Mouse (Mus musculus) WW6 (cell line): ENCODE data around the gene Spock1.

ENCODE experiments used
- DNase-seq: peaks from one replicate; pipeline ENCODE4 v3.0.0-alpha.2; 2013; ENCODE audit warnings: low read depth, low spot score

Gene Spock1

GRCm38 (mm10) chr13:57865029-57865428 lies 43.1 kb downstream of the Spock1 start:
- no peak for DNase-seq

DNA sequence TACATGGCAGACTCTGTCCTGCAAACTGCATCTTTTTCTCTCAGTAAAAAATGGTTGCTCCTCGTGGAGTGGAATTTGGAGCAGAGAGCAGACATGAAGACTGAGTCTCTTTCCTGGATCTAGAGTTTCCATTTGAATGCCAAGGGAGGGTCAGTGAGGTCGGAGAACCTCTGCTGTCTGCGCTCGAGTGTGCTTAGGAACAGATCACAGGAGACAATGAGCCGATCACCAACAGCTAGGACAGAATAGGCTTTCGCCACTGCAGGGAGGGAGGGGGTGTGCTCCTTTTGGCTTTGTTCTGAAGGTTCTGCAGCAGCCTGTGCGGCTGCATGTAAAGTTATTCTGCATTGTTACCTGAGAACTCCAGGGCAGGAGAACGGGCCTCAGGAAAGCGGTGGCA lies 49.6 kb downstream of the Spock1 start:
- DNase-seq: no peak

GRCm38 (mm10) chr13:57857016-57857415 lies 51.1 kb downstream of the Spock1 start:
- DNase-seq: no peak

DNA sequence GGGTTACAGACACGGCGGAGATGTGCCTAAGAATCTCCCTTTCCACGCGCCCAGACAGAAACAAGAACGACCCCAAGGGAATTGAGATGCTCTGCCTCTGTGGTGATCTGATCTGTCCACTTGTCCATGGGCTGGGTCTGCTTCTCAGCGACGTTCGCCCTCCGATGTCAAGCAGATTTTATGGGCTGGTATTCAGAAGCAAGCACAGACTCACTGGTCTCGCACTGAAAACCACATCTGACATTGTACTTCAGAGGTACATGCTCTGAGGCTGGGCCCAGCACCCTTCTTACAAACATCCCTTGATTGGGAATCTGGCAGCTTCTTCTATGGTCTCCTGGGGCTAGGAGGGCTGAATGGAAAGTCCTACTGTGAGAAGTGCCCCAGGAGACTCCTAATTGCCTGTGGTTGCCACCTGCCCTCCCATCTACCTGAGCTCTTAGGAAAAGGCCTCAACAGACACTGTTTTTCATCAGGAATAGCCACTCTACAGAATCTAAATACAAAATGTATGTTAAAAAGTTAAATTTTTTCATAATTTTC lies 51.8 kb downstream of the Spock1 start:
- DNase-seq: no peak

DNA sequence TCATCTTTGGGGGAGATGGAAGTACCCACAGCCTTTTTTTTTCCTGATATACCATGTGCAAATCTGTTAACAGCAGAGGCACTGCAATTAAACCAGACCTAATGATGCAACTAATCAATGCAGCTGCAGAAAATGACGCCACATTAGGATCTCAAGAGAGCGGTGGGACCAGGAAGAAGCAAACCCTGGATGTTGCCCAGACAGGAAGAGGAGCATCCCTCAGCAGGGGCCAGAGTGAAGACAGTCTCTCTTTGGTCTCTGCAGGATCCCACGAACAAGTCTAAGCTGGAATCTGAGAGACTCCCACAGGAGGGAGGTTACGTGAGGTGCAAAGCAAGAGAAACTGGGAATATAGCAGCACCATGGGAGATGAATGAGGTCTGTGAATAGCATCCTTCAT lies 52.4 kb downstream of the Spock1 start:
- DNase-seq: no peak

- no peak for DNase-seq
Observed at GRCm38 (mm10) chr13:57854416-57854815, 53.7 kb downstream of the Spock1 start.

DNA sequence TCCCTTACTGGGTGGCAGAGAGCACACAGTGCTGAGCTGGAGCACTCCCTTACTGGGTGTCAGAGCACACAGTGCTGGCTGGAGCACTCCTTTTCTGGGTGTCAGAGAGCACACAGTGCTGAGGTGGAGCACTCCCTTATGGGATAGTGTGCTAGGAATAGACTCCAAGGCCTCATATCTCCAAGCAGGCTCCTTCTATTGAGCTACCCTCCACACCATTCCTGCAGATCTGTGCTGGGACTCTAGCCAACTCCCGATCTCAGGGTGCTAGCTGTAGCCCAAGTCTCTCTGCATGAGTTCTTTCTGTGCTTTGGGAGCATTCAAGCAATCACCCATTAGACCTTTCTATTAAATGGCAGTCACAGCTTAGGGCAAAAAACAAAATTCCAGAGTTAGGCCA lies 54.5 kb downstream of the Spock1 start:
- DNase-seq: no peak

- no peak for DNase-seq
Observed at GRCm38 (mm10) chr13:57853156-57853555, 55.0 kb downstream of the Spock1 start.

DNA sequence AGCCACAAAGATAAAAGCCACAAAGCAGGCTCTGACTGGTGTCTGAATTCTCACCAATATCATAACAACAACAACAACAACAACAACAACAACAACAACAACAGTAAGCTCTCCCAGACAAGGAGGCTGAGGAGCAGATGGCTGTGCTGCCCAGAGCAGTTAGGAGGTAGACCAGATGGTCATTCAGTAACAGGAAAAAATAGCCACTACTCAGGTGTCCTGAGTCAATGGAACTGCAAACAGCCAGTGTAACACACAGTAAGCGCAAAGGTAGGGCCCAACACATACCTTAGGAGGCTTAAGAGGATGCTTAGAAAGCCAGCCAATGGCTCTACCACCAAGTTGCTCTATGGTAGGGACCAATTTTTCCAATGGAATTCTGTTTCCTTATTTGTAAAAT lies 59.2 kb downstream of the Spock1 start:
- no peak for DNase-seq

DNA sequence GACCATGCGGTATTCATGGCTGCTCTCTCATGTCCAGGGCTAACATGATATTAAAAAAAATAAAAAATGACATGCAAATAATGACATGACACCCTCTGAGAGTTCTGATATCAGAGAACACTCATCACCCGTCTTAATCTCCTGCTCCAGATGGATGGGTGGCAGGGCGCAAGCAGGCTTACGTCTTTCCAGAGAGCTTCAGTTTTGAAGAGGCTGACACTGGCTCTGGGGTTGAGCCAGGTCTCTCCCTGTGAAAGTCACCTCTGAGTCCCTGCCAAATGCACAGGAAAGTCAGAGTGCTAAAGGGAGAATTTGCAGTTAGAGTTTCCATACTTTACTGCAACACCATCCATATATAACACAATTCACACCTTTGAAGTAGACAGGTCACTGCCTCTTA lies 61.0 kb downstream of the Spock1 start:
- DNase-seq: no peak

GRCm38 (mm10) chr13:57846468-57846867 lies 61.7 kb downstream of the Spock1 start:
- no peak for DNase-seq

GRCm38 (mm10) chr13:57841141-57841848 lies 66.8 kb downstream of the Spock1 start:
- DNase-seq: no peak

DNA sequence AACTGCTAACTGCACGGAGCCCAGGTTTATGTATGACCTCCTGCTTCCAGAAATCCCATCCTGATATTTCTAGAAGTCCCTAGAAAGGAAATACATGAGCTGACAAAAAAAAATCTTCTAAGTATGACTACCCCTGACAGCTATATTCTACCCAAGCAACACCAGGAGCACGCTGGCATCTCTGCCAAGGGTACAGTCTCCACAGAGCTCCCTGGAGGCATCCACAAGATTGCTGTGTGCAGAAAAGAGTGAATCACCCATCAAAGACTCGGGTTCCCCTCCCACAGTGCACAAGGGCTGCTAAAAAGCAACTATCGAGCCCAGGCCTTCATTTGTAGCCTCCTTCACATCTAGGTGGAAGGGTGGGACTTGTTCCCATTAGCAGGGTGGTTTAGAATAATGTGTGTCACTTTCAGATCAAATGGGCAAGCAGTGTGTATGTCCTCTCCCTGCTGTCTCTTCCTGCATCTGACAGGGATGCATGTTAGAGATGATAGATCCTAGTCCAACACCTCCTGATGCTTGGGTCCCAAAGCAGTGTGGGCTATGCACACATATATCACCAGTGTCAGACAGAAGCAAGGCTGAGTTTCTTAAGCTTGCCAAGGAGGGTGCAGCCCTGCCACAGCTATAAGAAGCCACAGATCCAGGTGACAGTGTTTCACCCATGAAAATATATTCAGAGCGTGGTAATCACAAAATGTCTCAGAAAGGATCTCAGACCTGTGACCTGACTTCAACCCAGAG lies 70.3 kb downstream of the Spock1 start:
- no peak for DNase-seq

- no peak for DNase-seq
Observed at GRCm38 (mm10) chr13:57831374-57832163, 76.6 kb downstream of the Spock1 start.

DNA sequence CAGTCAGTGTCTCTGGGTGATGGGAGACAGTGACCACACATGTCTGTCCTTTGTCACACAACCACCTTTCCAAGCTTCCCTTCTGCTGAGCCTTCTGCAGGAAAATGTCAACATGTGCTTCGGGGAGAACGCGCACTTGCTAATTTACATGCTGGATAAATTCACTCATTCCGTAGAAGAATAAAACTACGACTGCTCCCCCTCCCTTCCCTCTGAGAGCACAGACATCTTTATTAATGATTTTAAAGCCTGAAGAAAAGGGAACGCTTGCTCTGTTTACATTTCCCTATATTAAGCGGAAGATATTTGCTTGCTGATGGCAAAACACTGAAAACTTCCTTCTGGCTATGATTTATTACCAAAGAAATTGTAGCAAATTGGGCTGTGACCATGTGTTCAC lies 77.2 kb downstream of the Spock1 start:
- no peak for DNase-seq

- DNase-seq: peak; percentile 11
Observed at GRCm38 (mm10) chr13:57830091-57830490, 78.0 kb downstream of the Spock1 start.

GRCm38 (mm10) chr13:57816276-57816675 lies 91.9 kb downstream of the Spock1 start:
- no peak for DNase-seq

DNA sequence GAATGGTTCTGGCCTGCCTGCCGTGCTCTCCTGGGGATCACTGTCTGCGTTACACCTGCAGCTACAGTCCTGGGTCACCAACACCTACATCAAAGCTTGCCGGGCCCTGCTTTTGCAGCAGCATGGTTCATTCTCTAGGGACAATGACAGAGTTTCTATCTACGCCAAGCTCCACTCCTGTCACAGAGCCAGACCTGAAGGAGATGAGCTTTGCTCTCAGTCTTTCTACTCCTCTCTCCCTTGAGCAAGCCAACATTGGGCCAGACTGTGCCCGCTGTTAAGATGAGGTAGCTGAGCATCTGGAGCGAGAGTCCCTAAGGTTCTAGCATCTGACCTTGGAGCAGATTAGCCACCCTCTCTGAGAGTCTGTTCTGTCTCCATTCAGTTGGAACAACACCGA lies 95.5 kb downstream of the Spock1 start:
- DNase-seq: no peak

- DNase-seq: no peak
Observed at GRCm38 (mm10) chr13:57811253-57811652, 96.9 kb downstream of the Spock1 start.

- DNase-seq: no peak
Observed at GRCm38 (mm10) chr13:57810816-57811215, 97.3 kb downstream of the Spock1 start.

GRCm38 (mm10) chr13:57810083-57810482 lies 98.0 kb downstream of the Spock1 start:
- no peak for DNase-seq

DNA sequence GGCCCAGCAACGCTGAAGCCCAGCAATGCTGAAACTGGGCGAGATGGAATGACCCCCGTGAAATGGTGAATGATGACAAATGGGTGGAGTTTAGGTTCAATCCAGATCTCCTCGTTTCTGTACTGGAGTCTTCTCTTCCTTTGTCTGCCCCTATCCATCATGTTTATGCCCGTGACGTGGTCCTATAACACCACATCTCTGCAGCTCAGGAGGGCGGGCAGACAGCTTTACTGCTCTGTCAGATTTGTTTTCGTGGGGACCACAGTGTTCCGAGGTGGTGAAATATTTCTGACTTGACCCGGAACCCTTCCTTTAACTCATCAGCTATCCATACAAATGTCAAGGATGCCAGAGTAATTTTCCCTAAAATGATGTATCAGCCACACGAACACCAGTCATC lies 98.5 kb downstream of the Spock1 start:
- no peak for DNase-seq
